Mouse (Mus musculus) MEL (cell line): ENCODE measurements around the gene Dock1. TPM values are rescaled to one million over a fixed set of nuclear protein-coding genes. Genes with fewer than 3 reads are reported as not detected.

Experiments
- DNase-seq: peaks from one replicate; pipeline ENCODE4 v3.0.0; 2011; ENCODE audit warnings: low read depth, low spot score
- H3K27ac ChIP-seq: 2 replicates; pipeline ENCODE4 v1.5.1; 2012; ENCODE audit warnings: low read depth, mild to moderate bottlenecking, control low read depth, low read length, moderate library complexity; ENCODE audit not compliant: control insufficient read depth
- H3K27me3 ChIP-seq, 2 experiments: fragments of 150-350 bp in 1 of 2; sonication (generic) in 1 of 2; 2 replicates each; pipeline ENCODE4 v1.6.1; 2012; ENCODE audit warnings: low read length in 2 of 2, mild to moderate bottlenecking in 2 of 2, improper control_type of control experiment in 1 of 2, moderate library complexity in 1 of 2; ENCODE audit not compliant: insufficient read depth in 2 of 2, control insufficient read depth in 1 of 2
- H3K36me3 ChIP-seq, 2 experiments: 2 replicates each; pipeline ENCODE4 v1.6.1; 2012 to 2014; ENCODE audit warnings: low read length in 2 of 2, improper control_type of control experiment in 1 of 2, inconsistent platforms in 1 of 2, mild to moderate bottlenecking in 1 of 2; ENCODE audit not compliant: insufficient read depth in 2 of 2, control insufficient read depth in 1 of 2
- H3K4me1 ChIP-seq, 2 experiments: fragments of 150-350 bp in 1 of 2; sonication (generic) in 1 of 2; 2 replicates each; pipeline ENCODE4 v1.6.1; 2012; ENCODE audit warnings: low read length in 2 of 2, improper control_type of control experiment in 1 of 2, mild to moderate bottlenecking in 1 of 2; ENCODE audit not compliant: insufficient read depth in 2 of 2, control insufficient read depth in 1 of 2
- H3K4me3 ChIP-seq, 2 experiments: fragments of 150-350 bp in 1 of 2; sonication (generic) in 1 of 2; 2 replicates each; pipeline ENCODE4 v1.5.1; 2012; ENCODE audit warnings: low read depth in 2 of 2, low read length in 2 of 2, mild to moderate bottlenecking in 2 of 2, moderate library complexity in 2 of 2, control low read depth in 1 of 2, improper control_type of control experiment in 1 of 2; ENCODE audit not compliant: control insufficient read depth in 1 of 2, insufficient read depth in 1 of 2
- H3K79me2 ChIP-seq: 2 replicates; pipeline ENCODE4 v1.6.1; 2012; ENCODE audit warnings: mild to moderate bottlenecking, low read length, moderate library complexity; ENCODE audit not compliant: control insufficient read depth, poor library complexity, insufficient read depth
- H3K9ac ChIP-seq: 2 replicates; pipeline ENCODE4 v1.6.1; 2012; ENCODE audit warnings: low read depth, mild to moderate bottlenecking, control low read depth, low read length, moderate library complexity; ENCODE audit not compliant: control insufficient read depth, poor library complexity, severe bottlenecking
- H3K9me3 ChIP-seq: fragments of 150-350 bp; sonication (generic); replicated peaks from 2 replicates; pipeline ENCODE4 v1.6.1; 2012; ENCODE audit warnings: mild to moderate bottlenecking, low read length, improper control_type of control experiment, moderate library complexity; ENCODE audit not compliant: insufficient read depth
- BHLHE40 ChIP-seq: IDR thresholded peaks from 2 replicates; pipeline ENCODE4 v1.6.1; 2012; ENCODE audit warnings: low read depth, mild to moderate bottlenecking, inconsistent platforms, low read length, improper control_type of control experiment, borderline replicate concordance
- CHD1 ChIP-seq: IDR thresholded peaks from 2 replicates; pipeline ENCODE4 v1.6.1; 2012; ENCODE audit warnings: low read depth, mild to moderate bottlenecking, inconsistent platforms, low read length, improper control_type of control experiment
- CTCF ChIP-seq, 3 experiments: IDR thresholded peaks in 2 of 3; conservative IDR thresholded peaks in 1 of 3; 2 replicates each; pipeline ENCODE4 v1.5.1; 2011 to 2012; ENCODE audit warnings: low read length in 3 of 3, low read depth in 2 of 3, mild to moderate bottlenecking in 2 of 3, improper control_type of control experiment in 1 of 3, inconsistent platforms in 1 of 3, mixed read lengths in 1 of 3, moderate library complexity in 1 of 3; ENCODE audit not compliant: control insufficient read depth in 1 of 3, insufficient read depth in 1 of 3, poor library complexity in 1 of 3, severe bottlenecking in 1 of 3
- E2F4 ChIP-seq: IDR thresholded peaks from 2 replicates; pipeline ENCODE4 v1.6.1; 2011; ENCODE audit warnings: low read depth, low read length, improper control_type of control experiment, borderline replicate concordance
- ETS1 ChIP-seq: IDR thresholded peaks from 2 replicates; pipeline ENCODE4 v1.6.1; 2012; ENCODE audit warnings: low read depth, mild to moderate bottlenecking, inconsistent platforms, low read length, improper control_type of control experiment, moderate library complexity
- GABPA ChIP-seq: IDR thresholded peaks from 2 replicates; pipeline ENCODE4 v1.6.1; 2012; ENCODE audit warnings: low read depth, mild to moderate bottlenecking, inconsistent platforms, low read length, improper control_type of control experiment, moderate library complexity
- GATA1 ChIP-seq: IDR thresholded peaks from 2 replicates; pipeline ENCODE4 v1.6.1; 2011; ENCODE audit warnings: low read depth, low read length, improper control_type of control experiment
- HCFC1 ChIP-seq: IDR thresholded peaks from 2 replicates; pipeline ENCODE4 v1.6.1; 2012; ENCODE audit warnings: low read depth, mild to moderate bottlenecking, inconsistent platforms, low read length, improper control_type of control experiment, moderate library complexity
- JUND ChIP-seq: IDR thresholded peaks from 2 replicates; pipeline ENCODE4 v1.6.1; 2011; ENCODE audit warnings: low read depth, mild to moderate bottlenecking, improper control_type of control experiment, low read length
- KAT2A ChIP-seq: conservative IDR thresholded peaks from 2 replicates; pipeline ENCODE4 v1.6.1; 2012; ENCODE audit warnings: low read depth, low read length, improper control_type of control experiment, inconsistent platforms
- MAFK ChIP-seq: IDR thresholded peaks from 2 replicates; pipeline ENCODE4 v1.6.1; 2011; ENCODE audit warnings: low read depth, mild to moderate bottlenecking, low read length, improper control_type of control experiment, borderline replicate concordance
- MAX ChIP-seq: IDR thresholded peaks from 2 replicates; pipeline ENCODE4 v1.6.1; 2011; ENCODE audit warnings: low read length, improper control_type of control experiment
- MAZ ChIP-seq: IDR thresholded peaks from 2 replicates; pipeline ENCODE4 v1.6.1; 2012; ENCODE audit warnings: low read depth, mild to moderate bottlenecking, inconsistent platforms, low read length, improper control_type of control experiment
- MEF2A ChIP-seq: IDR thresholded peaks from 2 replicates; pipeline ENCODE4 v1.6.1; 2014; ENCODE audit warnings: low read depth, mild to moderate bottlenecking, inconsistent platforms, low read length, improper control_type of control experiment; ENCODE audit not compliant: poor library complexity, insufficient replicate concordance, severe bottlenecking; ENCODE audit errors: extremely low read depth
- MXI1 ChIP-seq: IDR thresholded peaks from 2 replicates; pipeline ENCODE4 v1.6.1; 2011; ENCODE audit warnings: mild to moderate bottlenecking, low read depth, low read length, improper control_type of control experiment
- MYB ChIP-seq: IDR thresholded peaks from 2 replicates; pipeline ENCODE4 v1.6.1; 2011; ENCODE audit warnings: mild to moderate bottlenecking, low read depth, low read length, improper control_type of control experiment
- MYC ChIP-seq: IDR thresholded peaks from 2 replicates; pipeline ENCODE4 v1.6.1; 2011; ENCODE audit warnings: low read depth, mild to moderate bottlenecking, low read length, improper control_type of control experiment, moderate library complexity
- NELFE ChIP-seq: IDR thresholded peaks from 2 replicates; pipeline ENCODE4 v1.6.1; 2011; ENCODE audit warnings: low read depth, low read length, improper control_type of control experiment
- NRF1 ChIP-seq: IDR thresholded peaks from 2 replicates; pipeline ENCODE4 v1.6.1; 2014; ENCODE audit warnings: low read depth, mild to moderate bottlenecking, inconsistent platforms, low read length, improper control_type of control experiment, moderate library complexity; ENCODE audit not compliant: poor library complexity, insufficient read depth, severe bottlenecking
- POLR2A ChIP-seq, 2 experiments: IDR thresholded peaks; 2 replicates each; pipeline ENCODE4 v1.6.1; 2011 to 2012; ENCODE audit warnings: low read length in 2 of 2, mild to moderate bottlenecking in 2 of 2, control low read depth in 1 of 2, improper control_type of control experiment in 1 of 2, low read depth in 1 of 2, moderate library complexity in 1 of 2; ENCODE audit not compliant: control insufficient read depth in 1 of 2, insufficient read depth in 1 of 2, poor library complexity in 1 of 2
- POLR2AphosphoS2 ChIP-seq: IDR thresholded peaks from 2 replicates; pipeline ENCODE4 v1.6.1; 2011; ENCODE audit warnings: low read length, improper control_type of control experiment
- RAD21 ChIP-seq: IDR thresholded peaks from 2 replicates; pipeline ENCODE4 v1.6.1; 2011; ENCODE audit warnings: mild to moderate bottlenecking, low read depth, low read length, improper control_type of control experiment
- RCOR1 ChIP-seq: IDR thresholded peaks from 2 replicates; pipeline ENCODE4 v1.6.1; 2012; ENCODE audit warnings: low read depth, mild to moderate bottlenecking, inconsistent platforms, low read length, improper control_type of control experiment
- SIN3A ChIP-seq: IDR thresholded peaks from 2 replicates; pipeline ENCODE4 v1.6.1; 2012; ENCODE audit warnings: low read length, improper control_type of control experiment, inconsistent platforms
- SMC3 ChIP-seq: IDR thresholded peaks from 2 replicates; pipeline ENCODE4 v1.6.1; 2011; ENCODE audit warnings: low read depth, low read length, improper control_type of control experiment
- TBP ChIP-seq: IDR thresholded peaks from 2 replicates; pipeline ENCODE4 v1.8.0; 2011; ENCODE audit warnings: low read depth, low read length, improper control_type of control experiment
- UBTF ChIP-seq: IDR thresholded peaks from 2 replicates; pipeline ENCODE4 v1.6.1; 2012; ENCODE audit warnings: low read depth, mild to moderate bottlenecking, inconsistent platforms, low read length, improper control_type of control experiment, moderate library complexity, borderline replicate concordance; ENCODE audit not compliant: insufficient read depth
- USF1 ChIP-seq: IDR thresholded peaks from 2 replicates; pipeline ENCODE4 v1.6.1; 2014; ENCODE audit warnings: low read depth, mild to moderate bottlenecking, inconsistent platforms, low read length, improper control_type of control experiment, moderate library complexity
- ZC3H11A ChIP-seq: IDR thresholded peaks from 2 replicates; pipeline ENCODE4 v1.6.1; 2012; ENCODE audit warnings: low read depth, mild to moderate bottlenecking, inconsistent platforms, low read length, improper control_type of control experiment
- ZKSCAN1 ChIP-seq: IDR thresholded peaks from 2 replicates; pipeline ENCODE4 v1.6.1; 2012; ENCODE audit warnings: low read depth, mild to moderate bottlenecking, inconsistent platforms, low read length, improper control_type of control experiment, moderate library complexity
- ZNF384 ChIP-seq: IDR thresholded peaks from 2 replicates; pipeline ENCODE4 v1.6.1; 2012; ENCODE audit warnings: low read depth, mild to moderate bottlenecking, inconsistent platforms, low read length, improper control_type of control experiment
- polyA plus RNA-seq, 2 experiments: library from polyadenylated mRNA; stranded (reverse) in 1 of 2; unstranded in 1 of 2; fragments of >175 nt in 1 of 2; fragments of >200 nt in 1 of 2; gene quantifications; 2 replicates each; pipeline versions ENCODE4 v1.2.1 to v1.2.4; 2012; ENCODE audit warnings: low replicate concordance in 2 of 2, low read depth in 1 of 2; ENCODE audit not compliant: insufficient read length in 2 of 2, insufficient read depth in 1 of 2, missing spikeins in 1 of 2
- total RNA-seq: library from RNA; depleted of rRNA; stranded (reverse); fragments of 300-350 nt; gene quantifications from 2 replicates; pipeline ENCODE4 v1.2.3, GENCODE M21; 2012

Dock1 gene
- total and polyA plus RNA-seq, 3 experiments = not detected

- Histone ChIP-seq H3K9ac (no peak overlapping the region), H3K9me3 (no peaks in the 10 kb centered on the region), H3K27me3 (no peaks in the 10 kb centered on the region), H3K36me3 (no peaks in the 10 kb centered on the region), H3K79me2 (no peaks in the 10 kb centered on the region), H3K4me1 (no peaks in the 10 kb centered on the region)
- TF ChIP-seq MYB (no peak), CTCF (IDR thresholded peaks at IDR 0.05 in 2 of 3, conservative IDR thresholded peaks at IDR 0.05 in 1 of 3; ENCODE audit: control insufficient read depth in 1 of 3, insufficient read depth in 1 of 3, low read depth in 2 of 3, low read length in 3 of 3, poor library complexity in 1 of 3, severe bottlenecking in 1 of 3) (no peak), NELFE (no peak), MYC (no peak), BHLHE40 (no peak), RCOR1 (no peak), GABPA (no peak), ETS1 (no peak), HCFC1 (no peak), MAX (no peak), RAD21 (no peak), MAZ (no peak), POLR2AphosphoS2 (no peak), SMC3 (no peak), USF1 (no peak), KAT2A (no peak), MAFK (no peak), ZNF384 (no peak), GATA1 (no peak), ZC3H11A (no peak)
- TF ChIP-seq, all 39 proteins: peak for 0
- Histone ChIP-seq H3K4me3 (no peak overlapping the region), H3K27ac (no peak overlapping the region)
- DNase-seq = no peak
Observed at GRCm38 (mm10) chr7:134753417-134753816, 83.0 kb downstream of the Dock1 start.

DNA sequence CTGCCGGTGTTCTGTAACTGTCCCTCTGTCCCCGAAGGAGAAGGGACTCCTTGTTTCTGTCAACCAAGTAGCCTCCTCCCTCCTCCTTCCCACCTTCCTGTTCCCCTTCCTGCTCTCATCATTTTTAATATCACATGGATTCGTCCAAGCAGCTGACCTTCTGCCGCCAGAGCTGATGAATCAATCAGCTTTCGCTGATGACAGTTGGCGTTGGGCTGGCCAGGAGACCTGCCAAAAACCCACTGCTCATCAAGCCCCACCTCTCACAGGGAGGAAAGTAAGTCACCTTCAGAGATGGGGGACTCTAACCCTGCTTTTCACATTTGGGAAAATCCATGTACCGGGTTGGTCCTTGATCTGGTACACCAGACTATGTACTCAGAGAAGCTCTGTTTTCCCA lies 87.2 kb downstream of the Dock1 start:
- H3K9ac ChIP-seq = no peak overlapping the region
- no peaks in the 10 kb centered on the region for H3K27me3 ChIP-seq
- no peaks in the 10 kb centered on the region for H3K4me1 ChIP-seq
- H3K36me3 ChIP-seq = no peaks in the 10 kb centered on the region
- no peaks in the 10 kb centered on the region for H3K79me2 ChIP-seq
- H3K4me3 ChIP-seq = no peak overlapping the region
- DNase-seq = no peak
- no peaks in the 10 kb centered on the region for H3K9me3 ChIP-seq
- H3K27ac ChIP-seq = no peak overlapping the region
- TF ChIP-seq MEF2A (no peak), TBP (no peak), ZKSCAN1 (no peak), E2F4 (no peak), JUND (no peak), GATA1 (no peak), GABPA (no peak), HCFC1 (no peak), CHD1 (no peak), MXI1 (no peak), UBTF (no peak), NRF1 (no peak), POLR2AphosphoS2 (no peak), POLR2A (IDR thresholded peaks at IDR 0.05; ENCODE audit: control insufficient read depth in 1 of 2, insufficient read depth in 1 of 2, low read depth in 1 of 2, low read length in 2 of 2, poor library complexity in 1 of 2) (no peak), KAT2A (no peak), ZC3H11A (no peak), SIN3A (no peak)
